Mouse (Mus musculus) left cerebral cortex, adult 9 months (tissue): Measurements from ENCODE around the gene Teddm3.
"Not testable (repeated sequence)": the region's sequence is repeated elsewhere in the genome, so short reads cannot be mapped to it uniquely, and the experiment has no call there.

Experiments used
- DNase-seq, 2 experiments: peaks; one replicate each; pipeline ENCODE4 v3.0.0; 2022; ENCODE audit warnings: low spot score in 2 of 2

The Teddm3 gene

GRCm38 (mm10) chr16:21151564-21152361 lies 2.0 kb downstream of the Teddm3 start:
- DNase-seq: peak in 1 of 2 experiments; percentile 8

- no peak for DNase-seq
Measured at GRCm38 (mm10) chr16:21149896-21150295, 3.9 kb downstream of the Teddm3 start.

- not testable (repeated sequence) for DNase-seq
Measured at GRCm38 (mm10) chr16:21148451-21148850, 5.3 kb downstream of the Teddm3 start.

- no peak for DNase-seq
Measured at GRCm38 (mm10) chr16:21136312-21137083, 17.3 kb downstream of the Teddm3 start.

GRCm38 (mm10) chr16:21127666-21128065 lies 26.1 kb downstream of the Teddm3 start:
- DNase-seq: not testable (repeated sequence)

GRCm38 (mm10) chr16:21122776-21123175 lies 31.0 kb downstream of the Teddm3 start:
- DNase-seq: not testable (repeated sequence)

GRCm38 (mm10) chr16:21116078-21116477 lies 37.7 kb downstream of the Teddm3 start:
- no peak for DNase-seq

- peak in 1 of 2 experiments; percentile 10 for DNase-seq
Measured at GRCm38 (mm10) chr16:21109473-21109872, 44.3 kb downstream of the Teddm3 start.
